Mouse (Mus musculus) myocyte (in vitro differentiated cells): ENCODE data around the gene Dolk.

Experiments used
- CEBPB ChIP-seq: IDR thresholded peaks from 2 replicates; pipeline ENCODE4 v1.6.1; 2011; ENCODE audit warnings: mild to moderate bottlenecking, moderate library complexity; ENCODE audit not compliant: poor library complexity, insufficient read depth, severe bottlenecking
- MAX ChIP-seq: IDR thresholded peaks from one replicate; pipeline ENCODE4 v1.6.1; 2011; ENCODE audit warnings: low read depth, mild to moderate bottlenecking, control low read depth
- MYOD1 ChIP-seq, 3 experiments: IDR thresholded peaks; one replicate each; pipeline ENCODE4 v1.6.1; 2011; ENCODE audit warnings: control low read depth in 2 of 3, low read depth in 2 of 3, mild to moderate bottlenecking in 2 of 3, moderate library complexity in 1 of 3; ENCODE audit not compliant: insufficient read length in 2 of 3, control insufficient read depth in 1 of 3
- MYOG ChIP-seq, 3 experiments: IDR thresholded peaks; one replicate each; pipeline ENCODE4 v1.6.1; 2011; ENCODE audit warnings: control low read depth in 2 of 3, low read depth in 2 of 3, mild to moderate bottlenecking in 2 of 3; ENCODE audit not compliant: insufficient read length in 2 of 3, control insufficient read depth in 1 of 3, insufficient read depth in 1 of 3
- POLR2A ChIP-seq: IDR thresholded peaks from one replicate; pipeline ENCODE4 v1.6.1; 2011; ENCODE audit warnings: low read depth, mild to moderate bottlenecking, control low read depth, moderate library complexity; ENCODE audit not compliant: insufficient read length
- SRF ChIP-seq: IDR thresholded peaks from one replicate; pipeline ENCODE4 v1.6.1; 2011; ENCODE audit warnings: low read depth; ENCODE audit not compliant: control insufficient read depth, insufficient read length
- TCF12 ChIP-seq: IDR thresholded peaks from one replicate; pipeline ENCODE4 v1.6.1; 2011; ENCODE audit warnings: mild to moderate bottlenecking, control low read depth; ENCODE audit not compliant: poor library complexity, insufficient read depth, severe bottlenecking
- TCF3 ChIP-seq: IDR thresholded peaks from one replicate; pipeline ENCODE4 v1.6.1; 2011; ENCODE audit warnings: low read depth, control low read depth; ENCODE audit not compliant: insufficient read length
- USF1 ChIP-seq: IDR thresholded peaks from one replicate; pipeline ENCODE4 v1.6.1; 2011; ENCODE audit warnings: low read depth, mild to moderate bottlenecking, control low read depth, moderate library complexity

- TF ChIP-seq CEBPB, result no peak
- no peak for TF ChIP-seq TCF3
- no peak for TF ChIP-seq MAX
- no peak for TF ChIP-seq POLR2A
- no peak for TF ChIP-seq MYOD1 (IDR thresholded peaks at IDR 0.05; ENCODE audit: control insufficient read depth in 1 of 3, insufficient read length in 2 of 3, low read depth in 2 of 3)
- no peak for TF ChIP-seq USF1
- no peak for TF ChIP-seq TCF12
- no peak for TF ChIP-seq MYOG (IDR thresholded peaks at IDR 0.05; ENCODE audit: control insufficient read depth in 1 of 3, insufficient read depth in 1 of 3, insufficient read length in 2 of 3, low read depth in 2 of 3)
- no peak for TF ChIP-seq SRF
Observed at GRCm38 (mm10) chr2:30285416-30286181, 535 bp downstream of the Dolk start.
